Mouse (Mus musculus) heart, postnatal 14 days (tissue): ENCODE data around the gene Celsr1. TPM values are rescaled to one million over a fixed set of nuclear protein-coding genes. Genes with fewer than 3 reads are reported as not detected.

ENCODE experiments used
- DNase-seq, 2 experiments: peaks; one replicate each; pipeline ENCODE4 v3.0.0; 2021 to 2022
- intact Hi-C: fragments of 180-260 bp; cut with DNase I; formaldehyde crosslinking; loops from one replicate; pipeline ENCODE4 v1.15.1; 2025
- total RNA-seq, 2 experiments: library from RNA; stranded (reverse); gene quantifications; 2 replicates each; pipeline ENCODE4 v1.2.3; 2021

Gene Celsr1
- total RNA-seq, 2 experiments from 2014 or later = 10.0 to 11.5 TPM

DNA sequence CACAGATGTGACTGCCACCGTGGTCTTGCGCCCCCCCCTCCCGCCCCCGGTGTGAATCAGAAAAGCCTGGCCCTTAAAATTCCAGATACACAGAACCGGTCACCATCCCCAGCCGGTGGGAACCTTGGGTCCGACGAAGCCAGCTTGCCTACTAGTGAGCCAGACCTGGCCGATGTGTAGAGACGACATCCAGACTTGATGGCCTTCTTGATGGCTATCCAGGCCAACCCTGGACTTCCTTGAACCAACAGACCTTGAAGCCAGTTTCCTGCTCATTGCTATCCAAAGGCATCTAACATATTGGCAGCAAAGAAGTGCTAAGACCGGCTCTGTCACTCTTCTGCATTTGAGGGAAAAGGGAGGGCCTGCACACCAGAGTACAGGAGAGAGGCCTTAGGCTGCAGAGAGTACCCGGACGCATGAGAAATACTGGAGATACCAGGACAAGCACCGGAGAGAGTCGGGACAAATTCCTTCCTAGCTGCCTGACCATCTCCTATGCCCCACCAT is 174.5 kb downstream of the Celsr1 start:
- no peak for DNase-seq
- intact Hi-C loops = no loop called here

DNA sequence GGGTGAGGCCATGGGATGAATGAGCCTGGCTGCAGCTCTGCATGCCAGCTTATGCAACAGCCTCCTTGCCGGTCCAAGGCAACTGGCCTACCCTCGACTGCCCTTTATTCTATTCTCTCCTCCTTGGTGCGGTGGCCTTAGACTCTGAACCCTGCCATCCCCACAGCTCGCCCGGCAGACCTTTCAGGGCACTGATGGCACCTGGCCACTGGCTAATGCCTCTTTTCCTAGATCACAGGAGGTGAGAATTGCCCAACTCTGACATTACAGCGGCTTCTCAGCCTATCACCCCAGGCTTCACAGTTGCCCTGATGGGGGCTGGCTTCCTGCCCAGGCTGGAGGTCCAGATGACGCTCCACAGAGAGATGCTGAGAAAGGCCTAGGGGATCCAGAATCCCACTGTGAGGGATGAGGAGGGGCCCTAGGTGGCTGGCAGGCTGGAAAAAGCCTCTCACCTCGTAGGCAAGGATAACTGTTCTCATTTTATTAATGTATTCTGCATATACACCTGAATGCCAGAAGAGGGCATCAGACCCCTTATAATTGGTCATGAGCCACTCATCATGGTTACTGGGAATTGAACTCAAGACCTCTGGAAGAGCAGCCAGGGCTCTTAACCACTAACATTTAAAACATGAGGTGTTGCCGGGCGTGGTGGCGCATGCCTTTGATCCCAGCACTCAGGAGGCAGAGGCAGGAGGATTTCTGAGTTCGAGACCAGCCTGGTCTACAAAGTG is 181.8 kb downstream of the Celsr1 start:
- DNase-seq = no peak
- intact Hi-C loops = no loop called here

Other genes with a start within 250 kb of the Celsr1 start
- gene Cdpf1, start 222.1 kb downstream of the Celsr1 start, total RNA-seq = 10 to 100 TPM; 31.0 to 33.8 TPM
- gene Pkdrej, start 212.0 kb downstream of the Celsr1 start, total RNA-seq = 1 to 10 TPM; 2.0 to 2.1 TPM
- gene Ttc38, start 201.5 kb downstream of the Celsr1 start, total RNA-seq = 10 to 100 TPM; 12.4 to 13.3 TPM
- gene Gtse1, start 174.0 kb downstream of the Celsr1 start, total RNA-seq = 1 to 10 TPM; 1.4 to 2.3 TPM
- 10 to 100 TPM; 25.9 to 28.7 TPM for gene Trmu, start 154.5 kb downstream of the Celsr1 start, total RNA-seq
- gene Gramd4, start 23.9 kb upstream of the Celsr1 start, total RNA-seq = 10 to 100 TPM; 32.4 to 35.0 TPM
- 10 to 100 TPM; 32.8 to 39.2 TPM for gene Cerk, start 152.4 kb upstream of the Celsr1 start, total RNA-seq
- gene Tbc1d22a, start 180.7 kb upstream of the Celsr1 start, total RNA-seq = 10 to 100 TPM; 18.6 to 21.1 TPM